Mouse (Mus musculus): ENCODE measurements around the gene Runx1.

GRCm38 (mm10) chr16:92610464-92610863 is 215.5 kb downstream of the Runx1 start:
- TF ChIP-seq CTCF (IDR thresholded peaks at IDR 0.05; ENCODE audit: low read depth) (no peak), EP300 (IDR thresholded peaks at IDR 0.05; ENCODE audit: low read depth) (no peak)

All from liver, embryonic 14.5 days (tissue).